Comparison of ENCODE assay signal across 8 mouse cellular contexts in the genomic region with DNA sequence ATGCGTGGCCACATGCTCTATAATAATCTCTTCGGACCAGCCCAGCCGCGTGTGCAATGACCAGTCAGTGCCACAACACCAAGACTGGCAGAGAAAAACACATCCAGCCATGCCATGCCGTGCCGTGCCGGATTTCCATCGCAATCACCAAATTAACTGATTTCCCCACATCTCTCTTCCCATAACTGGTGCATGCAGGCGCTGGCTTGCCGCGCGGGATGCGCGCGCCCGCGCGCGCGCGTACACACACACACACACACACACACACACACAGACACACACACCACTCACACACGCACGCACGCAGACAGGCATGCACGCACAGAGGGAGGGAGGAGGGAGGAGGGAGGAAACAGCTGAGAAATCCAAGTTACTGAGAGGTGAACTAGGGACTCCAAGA. TPM values are rescaled to one million over a fixed set of nuclear protein-coding genes. Genes with fewer than 3 reads are reported as not detected.
DNase-seq lines count a peak whose midpoint lies in the region; ATAC-seq lines count a peak whose summit lies in the region.

No protein-coding gene starts in this region.

- ATAC-seq in heart, embryonic 12.5 days (ENCODE audit: insufficient number of reproducible peaks, low FRiP score): no peak
- peak; percentile 7 for ATAC-seq in neural tube, embryonic 13.5 days (ENCODE audit: low read depth)

- H3K9me3 ChIP-seq in heart, embryonic 12.5 days (replicated peaks): 0 out of 2 replicates have a peak, but pooled peaks cover 7% of the 10 kb centered on the region
- H3K9me3 ChIP-seq in forebrain, embryonic 10.5 days: peaks cover 8% of the 10 kb centered on the region; the same call in 1 of the 2 replicates
- H3K9me3 ChIP-seq in neural tube, embryonic 13.5 days: no peaks in the 10 kb centered on the region

- H3K4me3 ChIP-seq in heart, embryonic 12.5 days: peak overlapping the region; percentile 49
- H3K4me3 ChIP-seq in forebrain, embryonic 10.5 days: peak overlapping the region; percentile 56
- peak overlapping the region; percentile 84 for H3K4me3 ChIP-seq in neural tube, embryonic 13.5 days

- peaks cover 14% of the 10 kb centered on the region for H3K4me1 ChIP-seq in heart, embryonic 12.5 days (replicated peaks)
- H3K4me1 ChIP-seq in forebrain, embryonic 10.5 days: peaks cover 24% of the 10 kb centered on the region
- H3K4me1 ChIP-seq in neural tube, embryonic 13.5 days (replicated peaks): peaks cover 18% of the 10 kb centered on the region

- intact Hi-C loops in heart, postnatal 36 days (cut with DNase I): no loop called here

- H3K9ac ChIP-seq in heart, embryonic 12.5 days: peak overlapping the region; percentile 41; the same call in 1 of the 2 replicates
- H3K9ac ChIP-seq in neural tube, embryonic 13.5 days: peak overlapping the region; percentile 90

- H3K27me3 ChIP-seq in heart, embryonic 12.5 days (replicated peaks): peaks cover 25% of the 10 kb centered on the region
- peaks cover 36% of the 10 kb centered on the region for H3K27me3 ChIP-seq in forebrain, embryonic 10.5 days (ENCODE audit: poor library complexity, severe bottlenecking)
- no peaks in the 10 kb centered on the region; the same call in 1 of the 2 replicates for H3K27me3 ChIP-seq in neural tube, embryonic 13.5 days

- no peak for DNase-seq in heart, postnatal 36 days
- peak; percentile 96 for DNase-seq in brain, adult 2 months (ENCODE audit: low read depth, low spot score)
- DNase-seq in forebrain, embryonic 10.5 days (ENCODE audit: extremely low spot score, low spot score): peak; percentile 49
- peak; percentile 66 to 72 for DNase-seq in layer of hippocampus, postnatal 10 days (ENCODE audit: low spot score in 2 of 2)
- no peak for DNase-seq in ovary, adult 18-20 months (ENCODE audit: low spot score)
- no peak for DNase-seq in thymus, postnatal 14 days

- WGBS in heart, embryonic 12.5 days: under 1% methylated on average over 25 of the region's 25 CpGs
- WGBS in forebrain, embryonic 10.5 days: under 1% methylated on average over 25 of the region's 25 CpGs
- under 1% methylated on average over 25 of the region's 25 CpGs for WGBS in neural tube, embryonic 13.5 days

- H3K36me3 ChIP-seq in heart, embryonic 12.5 days: no peaks in the 10 kb centered on the region
- H3K36me3 ChIP-seq in forebrain, embryonic 10.5 days (replicated peaks): no peaks in the 10 kb centered on the region
- no peaks in the 10 kb centered on the region for H3K36me3 ChIP-seq in neural tube, embryonic 13.5 days

- peak overlapping the region; percentile 89 for H3K4me2 ChIP-seq in heart, embryonic 12.5 days
- H3K4me2 ChIP-seq in neural tube, embryonic 13.5 days: peak overlapping the region; percentile 70

- no peak overlapping the region for H3K27ac ChIP-seq in heart, embryonic 12.5 days (ENCODE audit: poor library complexity, severe bottlenecking)
- H3K27ac ChIP-seq in forebrain, embryonic 10.5 days: peak overlapping the region; percentile 69
- H3K27ac ChIP-seq in neural tube, embryonic 13.5 days (replicated peaks): peak overlapping the region; percentile 83

RNA-seq across cellular contexts. Expression of a gene that starts 2.9 kb away (rescaled TPM):
- polyA plus RNA-seq in heart, embryonic 12.5 days (2016; fragmentation: Nextera tagmentation; extraction: Ambion mirVana): 0.15 and 0.26 TPM in 2 replicates
- total RNA-seq in heart, postnatal 36 days (2021): under 1 TPM; 0.22 to 0.60 TPM
- 1.6 and 2.9 TPM in 2 replicates for polyA plus RNA-seq in forebrain, embryonic 10.5 days (2016; fragmentation: Nextera tagmentation; extraction: Ambion mirVana)
- 100 to 1,000 TPM; 240 to 263 TPM for total RNA-seq in layer of hippocampus, postnatal 10 days (2021)
- polyA plus RNA-seq in neural tube, embryonic 13.5 days (2015; fragmentation: Nextera tagmentation; extraction: Ambion mirVana): 30.1 and 31.6 TPM in 2 replicates

Comparison
In these comparisons a context has a peak if more than half of its experiments do, and no peak if none do; other contexts are left out.
1. DNase-seq: peak in brain, adult 2 months (single experiment), forebrain, embryonic 10.5 days (single experiment) and layer of hippocampus, postnatal 10 days (2 of 2); none in heart, postnatal 36 days (0 of 2), ovary, adult 18-20 months (single experiment) and thymus, postnatal 14 days (single experiment).
2. Peak in every context shown above with its lines, with median percentiles within 50 percentile points of each other: H3K4me3 ChIP-seq.